Mouse (Mus musculus) forebrain, embryonic 15.5 days (tissue): Measurements from ENCODE around the gene Plcl1. TPM values are rescaled to one million over a fixed set of nuclear protein-coding genes. Genes with fewer than 3 reads are reported as not detected.

Experiments
- ATAC-seq: fragments of 200-750 bp; cut with Nextera tagmentation; replicated peaks from 2 replicates; pipeline ENCODE4 v1.8.0; 2017; ENCODE audit warnings: mild to moderate bottlenecking, moderate TSS enrichment, moderate library complexity
- H3K27ac ChIP-seq: fragments of 300-500 bp; sonication (generic); replicated peaks from 2 replicates; pipeline ENCODE4 v1.5.1; 2015; ENCODE audit warnings: mild to moderate bottlenecking, inconsistent platforms
- H3K27me3 ChIP-seq: fragments of 300-500 bp; sonication (generic); 2 replicates; pipeline ENCODE4 v1.6.1; 2015; ENCODE audit warnings: inconsistent platforms
- H3K36me3 ChIP-seq: fragments of 300-500 bp; sonication (generic); 2 replicates; pipeline ENCODE4 v1.6.1; 2015; ENCODE audit warnings: mild to moderate bottlenecking, inconsistent platforms
- H3K4me1 ChIP-seq: fragments of 300-500 bp; sonication (generic); 2 replicates; pipeline ENCODE4 v1.6.1; 2015; ENCODE audit warnings: inconsistent platforms
- H3K4me2 ChIP-seq: fragments of 300-500 bp; sonication (generic); replicated peaks from 2 replicates; pipeline ENCODE4 v1.6.1; 2015; ENCODE audit warnings: mild to moderate bottlenecking, inconsistent platforms
- H3K4me3 ChIP-seq: fragments of 300-500 bp; sonication (generic); 2 replicates; pipeline ENCODE4 v1.5.1; 2015; ENCODE audit warnings: mild to moderate bottlenecking, inconsistent platforms
- H3K9ac ChIP-seq: fragments of 300-500 bp; sonication (generic); replicated peaks from 2 replicates; pipeline ENCODE4 v1.6.1; 2015; ENCODE audit warnings: mild to moderate bottlenecking, inconsistent platforms
- H3K9me3 ChIP-seq: fragments of 300-500 bp; sonication (generic); 2 replicates; pipeline ENCODE4 v1.6.1; 2016; ENCODE audit warnings: inconsistent platforms
- WGBS: fragments of 180-500 bp; shearing (Covaris S2); methylation state at CpG from one replicate; pipeline ENCODE4 v1.1.7; 2015; ENCODE audit warnings: mixed read lengths; 5-methylcytosine and 5-hydroxymethylcytosine counted together
- polyA plus RNA-seq: library from polyadenylated mRNA; unstranded; fragments of >200 nt; fragmentation: Nextera tagmentation; extraction: Ambion mirVana; gene quantifications from 2 replicates; pipeline ENCODE4 v1.2.1, GENCODE M21; 2015

The Plcl1 gene
- polyA plus RNA-seq, 1 experiment from 2014 or later: 5.8 TPM

GRCm38 (mm10) chr1:55792817-55793216, 387.1 kb downstream of the Plcl1 start:
- Histone ChIP-seq H3K9me3 (no peaks in the 10 kb centered on the region), H3K27me3 (no peaks in the 10 kb centered on the region), H3K27ac (no peak overlapping the region), H3K4me1 (no peaks in the 10 kb centered on the region; the same call in 1 of the 2 replicates), H3K4me2 (no peak overlapping the region), H3K36me3 (no peaks in the 10 kb centered on the region), H3K4me3 (no peak overlapping the region), H3K9ac (no peak overlapping the region)
- WGBS: 57% methylated on average over 6 of the region's 6 CpGs
- ATAC-seq: no peak

Other genes starting within 250 kb of the Plcl1 start
- gene Rftn2, start 179.1 kb upstream of the Plcl1 start, polyA plus RNA-seq: 12.7 and 13.4 TPM in 2 replicates
- 4.3 and 4.4 TPM in 2 replicates for gene Mars2, start 168.7 kb upstream of the Plcl1 start, polyA plus RNA-seq
- 0.27 TPM in 1 of 2 replicates, not detected in the other for gene Boll, start 42.5 kb upstream of the Plcl1 start, polyA plus RNA-seq